Mouse (Mus musculus): ENCODE measurements at regions not wholly inside any gene's neighbourhood (a gene's known extent, or its start where the extent isn't known, plus 50 kb on each side); places are given as distances from the start of the nearest gene placed in this dataset.

- TF ChIP-seq CTCF (IDR thresholded peaks at IDR 0.05; ENCODE audit: extremely low read depth, insufficient read depth, low read length): peak; percentile 57
- TF ChIP-seq POLR2A (IDR thresholded peaks at IDR 0.05; ENCODE audit: extremely low read depth, insufficient read depth, low read length): no peak
Observed at GRCm38 (mm10) chr5:136622721-136623542, 55.6 kb upstream of the Cux1 start.

All from cortical plate, adult 2 months (tissue).